Mouse (Mus musculus) cerebellum, adult 2 months (tissue): ENCODE measurements around the gene Ganc.

Source experiments
- CTCF ChIP-seq: fragments of 200-500 bp; IDR thresholded peaks from 2 replicates; pipeline ENCODE4 v1.5.1; 2011; ENCODE audit warnings: low read depth, mild to moderate bottlenecking, control low read depth, low read length, moderate library complexity, borderline replicate concordance; ENCODE audit not compliant: insufficient read depth
- POLR2A ChIP-seq: fragments of 200-500 bp; IDR thresholded peaks from 2 replicates; pipeline ENCODE4 v1.6.1; 2011; ENCODE audit warnings: low read length, control low read depth, borderline replicate concordance; ENCODE audit not compliant: insufficient read depth

GRCm38 (mm10) chr2:120392406-120392805 lies 11.3 kb upstream of the Ganc start:
- TF ChIP-seq CTCF (no peak), POLR2A (no peak)
